In the genomic region with DNA sequence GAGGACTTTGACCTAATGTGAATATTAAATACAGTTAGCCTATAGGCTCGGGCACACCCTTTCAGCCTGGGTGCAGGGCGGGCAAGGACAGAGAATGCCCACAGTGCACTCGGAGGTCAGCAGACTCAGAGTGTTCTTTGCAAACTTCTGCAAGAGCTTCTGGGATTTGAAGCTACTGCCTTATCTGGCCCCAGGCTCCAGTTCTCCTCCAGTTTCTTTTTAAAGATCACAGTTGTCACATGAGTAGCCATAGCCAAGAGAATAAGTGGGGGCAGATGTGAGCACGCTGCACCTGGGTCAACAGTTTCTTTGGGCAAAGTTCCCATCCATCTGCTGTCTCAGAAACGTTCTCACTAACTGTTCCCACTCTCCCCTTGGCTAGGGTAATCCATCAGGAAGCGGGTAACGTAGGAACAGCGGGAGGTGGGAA, we compare ENCODE assay signal across 15 mouse cellular contexts.
A peak's percentile ranks its signal among the peaks of the same experiment; 100 is the strongest.
DNase-seq lines count a peak whose midpoint lies in the region; ATAC-seq lines count a peak whose summit lies in the region.
"Had no signal": no experiment of that assay in that cellular context is flagged by ENCODE, and none has a peak within 500 bp of the region (broad histone marks: within the 10 kb centered on the region; RNA-seq: fewer than 3 reads in every experiment).

No protein-coding gene starts in this region.

- peak; percentile 64 to 80 for DNase-seq in heart, adult 18-20 months
- DNase-seq in NIH3T3 (ENCODE audit: low read depth) (peak; percentile 52), liver (no peak)
- peak; percentile 53 to 75 for DNase-seq in frontal cortex, postnatal 36 days (ENCODE audit: low spot score in 2 of 2)
- peak; percentile 17 for DNase-seq in heart, postnatal 4 days
- no peak for DNase-seq in urinary bladder, postnatal 10 days (ENCODE audit: low spot score)
- DNase-seq: adrenal gland, postnatal 14 days; cerebellum, adult 2 months; liver, embryonic 13.5 days; lung, postnatal 36 days; thymus, adult 18-20 months had no signal

- H3K9ac ChIP-seq in heart, embryonic 12.5 days = no peak overlapping the region
- H3K9ac ChIP-seq in kidney, embryonic 16.5 days (replicated peaks; ENCODE audit: low read length) = no peak overlapping the region
- H3K9ac ChIP-seq: embryonic facial prominence, embryonic 13.5 days; liver, embryonic 13.5 days; midbrain, embryonic 15.5 days had no signal

- ATAC-seq in heart, embryonic 12.5 days (ENCODE audit: insufficient number of reproducible peaks, low FRiP score) = no peak
- no peak for ATAC-seq in kidney, embryonic 16.5 days (ENCODE audit: low FRiP score, low TSS enrichment)
- ATAC-seq: midbrain, embryonic 15.5 days had no signal

- no peak overlapping the region for H3K4me2 ChIP-seq in heart, embryonic 12.5 days
- H3K4me2 ChIP-seq in kidney, embryonic 16.5 days (replicated peaks; ENCODE audit: low read depth, low read length) = no peak overlapping the region
- H3K4me2 ChIP-seq: embryonic facial prominence, embryonic 13.5 days; liver, embryonic 13.5 days; midbrain, embryonic 15.5 days had no signal

- no peaks in the 10 kb centered on the region for H3K36me3 ChIP-seq in heart, embryonic 12.5 days
- H3K36me3 ChIP-seq in kidney, embryonic 16.5 days (ENCODE audit: insufficient read depth, low read length) = no peaks in the 10 kb centered on the region
- H3K36me3 ChIP-seq: embryonic facial prominence, embryonic 13.5 days; liver, embryonic 13.5 days; midbrain, embryonic 15.5 days had no signal

- H3K4me3 ChIP-seq in heart, embryonic 12.5 days = no peak overlapping the region
- no peak overlapping the region for H3K4me3 ChIP-seq in kidney, embryonic 16.5 days (ENCODE audit: low read length)
- H3K4me3 ChIP-seq: embryonic facial prominence, embryonic 13.5 days; liver, embryonic 13.5 days; midbrain, embryonic 15.5 days had no signal

- H3K27ac ChIP-seq in heart, embryonic 12.5 days (ENCODE audit: poor library complexity, severe bottlenecking) = no peak overlapping the region
- no peak overlapping the region for H3K27ac ChIP-seq in kidney, embryonic 16.5 days (ENCODE audit: low read length)
- H3K27ac ChIP-seq: embryonic facial prominence, embryonic 13.5 days; liver, embryonic 13.5 days; midbrain, embryonic 15.5 days had no signal

- H3K9me3 ChIP-seq in heart, embryonic 12.5 days (replicated peaks) = no peaks in the 10 kb centered on the region
- H3K9me3 ChIP-seq in kidney, embryonic 16.5 days (ENCODE audit: low read length) = no peaks in the 10 kb centered on the region
- H3K9me3 ChIP-seq: embryonic facial prominence, embryonic 13.5 days; liver, embryonic 13.5 days; midbrain, embryonic 15.5 days had no signal

- 64% methylated on average over 8 of the region's 8 CpGs for WGBS in heart, embryonic 12.5 days
- 53% methylated on average over 8 of the region's 8 CpGs for WGBS in kidney, embryonic 16.5 days

- H3K27me3 ChIP-seq in heart, embryonic 12.5 days (replicated peaks) = no peaks in the 10 kb centered on the region
- no peaks in the 10 kb centered on the region for H3K27me3 ChIP-seq in kidney, embryonic 16.5 days (ENCODE audit: insufficient read depth, low read length)
- H3K27me3 ChIP-seq: embryonic facial prominence, embryonic 13.5 days; liver, embryonic 13.5 days; midbrain, embryonic 15.5 days had no signal

- H3K4me1 ChIP-seq in heart, embryonic 12.5 days (replicated peaks) = peaks cover 9% of the 10 kb centered on the region
- H3K4me1 ChIP-seq in kidney, embryonic 16.5 days (ENCODE audit: insufficient read depth, low read length) = no peaks in the 10 kb centered on the region
- H3K4me1 ChIP-seq: liver, embryonic 13.5 days; midbrain, embryonic 15.5 days had no signal

Comparison
In these comparisons a context has a peak if more than half of its experiments do, and no peak if none do; other contexts are left out.
1. DNase-seq: peak in heart, adult 18-20 months (2 of 2), NIH3T3 (single experiment), frontal cortex, postnatal 36 days (2 of 2) and heart, postnatal 4 days (single experiment); none in urinary bladder, postnatal 10 days (single experiment) and liver (single experiment).